ENCODE assay signal across 17 mouse cellular contexts in the genomic region with DNA sequence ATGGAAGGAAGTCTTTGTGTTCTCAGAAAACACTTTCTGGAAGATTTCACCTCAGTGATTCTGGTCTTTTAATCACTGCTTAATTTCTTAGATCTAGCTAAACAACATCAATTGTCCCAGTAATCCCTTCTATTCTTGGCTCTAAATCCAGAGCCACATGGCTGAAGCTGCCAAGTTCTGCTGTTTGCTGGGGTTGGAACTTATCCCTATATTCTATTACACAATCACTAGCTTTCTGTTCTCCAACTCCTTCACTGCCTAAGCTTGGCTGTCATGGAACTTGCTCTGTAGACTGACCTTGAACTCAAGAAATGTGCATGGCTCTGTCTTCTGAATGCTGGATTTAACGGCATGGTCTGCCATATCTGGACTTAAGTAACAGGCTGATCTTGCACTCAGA.
DNase-seq lines count a peak whose midpoint lies in the region.
"Had no signal": no experiment of that assay in that cellular context is flagged by ENCODE, and none has a peak within 500 bp of the region (broad histone marks: within the 10 kb centered on the region; RNA-seq: fewer than 3 reads in every experiment).

No protein-coding gene starts in this region.

- peak; percentile 9 for DNase-seq in adrenal gland, postnatal 14 days
- DNase-seq in adrenal gland, postnatal 25 days = no peak
- DNase-seq in layer of hippocampus, adult 8-10 months (ENCODE audit: low spot score in 2 of 2) = peak; percentile 7 to 11
- DNase-seq in layer of hippocampus, postnatal 10 days (ENCODE audit: low spot score in 2 of 2) = no peak
- DNase-seq in lung, postnatal 36 days = peak; percentile 0
- no peak for DNase-seq in lung, postnatal 14 days
- no peak for DNase-seq in thymus, postnatal 10 days (ENCODE audit: low spot score in 2 of 2)
- DNase-seq: cerebellum, adult 2 months; cerebellum, postnatal 14 days; heart, postnatal 10 days; kidney, adult 11 months; kidney, postnatal 36 days; left cerebral cortex, postnatal 4 days; lung, embryonic 14.5 days; midbrain, embryonic 14.5 days; thymus, adult 2 months; thymus, postnatal 4 days had no signal

Comparison
In these comparisons a context has a peak if more than half of its experiments do, and no peak if none do; other contexts are left out.
1. DNase-seq: peak in adrenal gland, postnatal 14 days (single experiment), layer of hippocampus, adult 8-10 months (2 of 2) and lung, postnatal 36 days (single experiment); none in adrenal gland, postnatal 25 days (single experiment), layer of hippocampus, postnatal 10 days (0 of 2), lung, postnatal 14 days (single experiment) and thymus, postnatal 10 days (0 of 2).